Mouse (Mus musculus) limb, embryonic 14.5 days (tissue): ENCODE data around the gene Ulk4. TPM values are rescaled to one million over a fixed set of nuclear protein-coding genes. Genes with fewer than 3 reads are reported as not detected.
A peak's percentile ranks its signal among the peaks of the same experiment; 100 is the strongest.

Source experiments
- ATAC-seq: fragments of 200-750 bp; cut with Nextera tagmentation; 2 replicates; pipeline ENCODE4 v1.8.0; 2017; ENCODE audit warnings: low read depth, moderate number of reproducible peaks, moderate TSS enrichment; ENCODE audit not compliant: low FRiP score
- DNase-seq: peaks from one replicate; pipeline ENCODE4 v3.0.0-alpha.2; 2015; ENCODE audit warnings: low spot score
- H3K27ac ChIP-seq: fragments of 300-500 bp; sonication (generic); replicated peaks from 2 replicates; pipeline ENCODE4 v1.5.1; 2014; ENCODE audit warnings: low read depth, mild to moderate bottlenecking, low read length, moderate library complexity, mixed read lengths
- H3K27me3 ChIP-seq: fragments of 300-500 bp; sonication (generic); 2 replicates; pipeline ENCODE4 v1.6.1; 2014; ENCODE audit warnings: low read length, mixed read lengths; ENCODE audit not compliant: control insufficient read depth, insufficient read depth
- H3K36me3 ChIP-seq: fragments of 300-500 bp; sonication (generic); 2 replicates; pipeline ENCODE4 v1.6.1; 2014; ENCODE audit warnings: mild to moderate bottlenecking, low read length, moderate library complexity, mixed read lengths; ENCODE audit not compliant: control insufficient read depth, insufficient read depth
- H3K4me1 ChIP-seq: fragments of 300-500 bp; sonication (generic); 2 replicates; pipeline ENCODE4 v1.6.1; 2014; ENCODE audit warnings: antibody characterized with exemption, low read length, mixed read lengths; ENCODE audit not compliant: control insufficient read depth, insufficient read depth
- H3K4me2 ChIP-seq: fragments of 300-500 bp; sonication (generic); replicated peaks from 2 replicates; pipeline ENCODE4 v1.6.1; 2014; ENCODE audit warnings: low read depth, mild to moderate bottlenecking, low read length, moderate library complexity; ENCODE audit not compliant: severe bottlenecking
- H3K4me3 ChIP-seq: fragments of 300-500 bp; sonication (generic); replicated peaks from 2 replicates; pipeline ENCODE4 v1.5.1; 2014; ENCODE audit warnings: low read length
- H3K9ac ChIP-seq: fragments of 300-500 bp; sonication (generic); 2 replicates; pipeline ENCODE4 v1.6.1; 2014; ENCODE audit warnings: mild to moderate bottlenecking, low read depth, low read length, moderate library complexity; ENCODE audit not compliant: severe bottlenecking
- H3K9me3 ChIP-seq: fragments of 300-500 bp; sonication (generic); 2 replicates; pipeline ENCODE4 v1.6.1; 2016; ENCODE audit warnings: low read length; ENCODE audit not compliant: control insufficient read depth
- POLR2A ChIP-seq: fragments of 200-500 bp; IDR thresholded peaks from 2 replicates; pipeline ENCODE4 v1.8.0; 2012; ENCODE audit warnings: inconsistent platforms, mild to moderate bottlenecking, moderate library complexity, borderline replicate concordance; ENCODE audit not compliant: insufficient read depth, insufficient read length; ENCODE audit errors: extremely low read depth
- WGBS: fragments of 180-500 bp; shearing (Covaris S2); extraction: QIAGEN DNeasy Blood & Tissue Kit; methylation state at CpG from one replicate; pipeline ENCODE4 v1.1.7; 2014; 5-methylcytosine and 5-hydroxymethylcytosine counted together
- polyA plus RNA-seq, 2 experiments: library from polyadenylated mRNA; depleted of rRNA in 1 of 2; stranded (reverse) in 1 of 2; unstranded in 1 of 2; fragments of >200 nt; fragmentation: Nextera tagmentation in 1 of 2; extraction: Ambion mirVana in 1 of 2; gene quantifications; 2 replicates each; pipeline versions ENCODE4 v1.2.1 to v1.2.3; 2012 to 2014

The Ulk4 gene
- polyA plus RNA-seq, 2 experiments = 6.4 to 123 TPM

- no peak overlapping the region for H3K27ac ChIP-seq
- H3K4me2 ChIP-seq = no peak overlapping the region
- H3K4me1 ChIP-seq = peaks cover 6% of the 10 kb centered on the region; the same call in 1 of the 2 replicates
- H3K27me3 ChIP-seq = no peaks in the 10 kb centered on the region
- DNase-seq (no peak), ATAC-seq (no peak)
- no peak overlapping the region for H3K4me3 ChIP-seq
- WGBS = 86% methylated on average over 8 of the region's 8 CpGs
- no peaks in the 10 kb centered on the region for H3K36me3 ChIP-seq
- TF ChIP-seq POLR2A = no peak
- H3K9ac ChIP-seq = no peak overlapping the region
- no peaks in the 10 kb centered on the region; the same call in 1 of the 2 replicates for H3K9me3 ChIP-seq
These were observed 152.3 kb downstream of the Ulk4 start for GRCm38 (mm10) chr9:121124705-121125104.

- DNase-seq (no peak), ATAC-seq (no peak)
- no peak for TF ChIP-seq POLR2A
- no peaks in the 10 kb centered on the region for H3K27me3 ChIP-seq
- H3K4me3 ChIP-seq = no peak overlapping the region
- no peak overlapping the region for H3K9ac ChIP-seq
- H3K27ac ChIP-seq = no peak overlapping the region
- no peaks in the 10 kb centered on the region; the same call in 1 of the 2 replicates for H3K9me3 ChIP-seq
- peaks cover 11% of the 10 kb centered on the region for H3K4me1 ChIP-seq
- 47% methylated on average over 5 of the region's 5 CpGs for WGBS
- H3K4me2 ChIP-seq = no peak overlapping the region
- H3K36me3 ChIP-seq = no peaks in the 10 kb centered on the region
These were observed 155.0 kb downstream of the Ulk4 start for GRCm38 (mm10) chr9:121122039-121122438.

GRCm38 (mm10) chr9:121117936-121118335 is 159.1 kb downstream of the Ulk4 start:
- Histone ChIP-seq H3K9ac (no peak overlapping the region), H3K9me3 (no peaks in the 10 kb centered on the region), H3K27ac (no peak overlapping the region), H3K4me3 (no peak overlapping the region), H3K27me3 (no peaks in the 10 kb centered on the region), H3K4me2 (no peak overlapping the region), H3K4me1 (peaks cover 14% of the 10 kb centered on the region), H3K36me3 (no peaks in the 10 kb centered on the region)
- WGBS = 62% methylated on average over 4 of the region's 4 CpGs
- no peak for DNase-seq
- ATAC-seq = no peak
- TF ChIP-seq POLR2A = no peak

GRCm38 (mm10) chr9:121112131-121112530 is 164.9 kb downstream of the Ulk4 start:
- H3K4me3 ChIP-seq = no peak overlapping the region
- no peak for TF ChIP-seq POLR2A
- no peaks in the 10 kb centered on the region for H3K9me3 ChIP-seq
- 43% methylated on average over 1 of the region's 1 CpGs for WGBS
- ATAC-seq = no peak
- no peak overlapping the region for H3K4me2 ChIP-seq
- no peak overlapping the region for H3K9ac ChIP-seq
- H3K27me3 ChIP-seq = no peaks in the 10 kb centered on the region
- DNase-seq = no peak
- H3K4me1 ChIP-seq = peaks cover 12% of the 10 kb centered on the region
- no peak overlapping the region for H3K27ac ChIP-seq
- no peaks in the 10 kb centered on the region for H3K36me3 ChIP-seq

- Histone ChIP-seq H3K36me3 (no peaks in the 10 kb centered on the region), H3K4me2 (no peak overlapping the region), H3K4me3 (no peak overlapping the region), H3K4me1 (peaks cover 9% of the 10 kb centered on the region), H3K27me3 (no peaks in the 10 kb centered on the region), H3K9ac (no peak overlapping the region), H3K27ac (no peak overlapping the region), H3K9me3 (no peaks in the 10 kb centered on the region)
- DNase-seq = peak; percentile 71
- 23% methylated on average over 10 of the region's 10 CpGs for WGBS
- no peak for ATAC-seq
- no peak for TF ChIP-seq POLR2A
These were observed 168.9 kb downstream of the Ulk4 start for GRCm38 (mm10) chr9:121108110-121108509.

- Histone ChIP-seq H3K9ac (no peak overlapping the region), H3K27me3 (no peaks in the 10 kb centered on the region), H3K4me3 (no peak overlapping the region), H3K4me1 (peaks cover 9% of the 10 kb centered on the region), H3K36me3 (no peaks in the 10 kb centered on the region), H3K9me3 (no peaks in the 10 kb centered on the region), H3K27ac (no peak overlapping the region), H3K4me2 (no peak overlapping the region)
- DNase-seq = peak; percentile 66
- ATAC-seq = no peak
- 66% methylated on average over 5 of the region's 5 CpGs for WGBS
- no peak for TF ChIP-seq POLR2A
These were observed 169.4 kb downstream of the Ulk4 start for GRCm38 (mm10) chr9:121107643-121108042.
